In the genomic region with DNA sequence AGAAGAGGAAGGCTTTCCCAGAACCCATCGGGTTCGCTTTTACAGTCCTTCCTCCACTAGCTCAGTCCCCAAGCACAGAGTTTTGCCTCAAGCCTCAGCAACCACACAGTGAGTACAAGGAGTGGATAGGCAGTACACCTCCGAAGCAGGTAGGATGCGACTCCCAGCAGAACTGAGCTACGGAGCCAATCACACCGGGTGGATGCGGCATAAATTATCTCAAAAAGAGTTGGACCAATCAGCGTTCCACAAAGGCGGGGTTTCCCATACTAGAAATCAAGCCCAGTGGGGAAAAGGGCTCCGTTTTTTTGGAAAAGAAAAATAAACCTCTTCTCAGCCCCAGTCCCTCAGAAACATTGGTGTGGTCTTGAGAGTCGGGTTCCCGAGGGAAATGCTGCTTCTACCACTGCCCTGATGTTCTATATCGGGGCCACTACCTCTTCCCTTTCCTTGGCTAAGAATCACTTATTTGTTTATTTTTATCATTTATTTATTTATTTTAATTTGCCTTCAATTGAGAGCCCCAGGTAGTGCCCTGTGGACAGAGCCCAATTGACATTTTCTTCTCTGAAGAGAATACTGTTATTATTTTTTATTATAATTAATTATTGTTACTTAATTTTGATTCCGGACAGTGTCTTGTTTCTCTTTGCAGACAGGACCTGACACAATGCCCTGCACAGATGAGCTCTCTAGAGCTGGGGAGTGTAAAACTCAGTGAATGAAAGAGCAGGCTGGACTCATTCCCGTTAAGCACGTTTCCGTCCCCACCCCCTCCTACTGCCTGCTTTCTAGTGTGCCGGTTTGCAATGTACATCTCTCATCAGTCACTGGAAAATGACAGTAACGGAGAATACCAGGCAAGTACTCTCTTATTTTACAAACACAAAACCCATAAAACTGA, we compare ENCODE assay signal across 7 mouse cellular contexts. TPM values are rescaled to one million over a fixed set of nuclear protein-coding genes. Genes with fewer than 3 reads are reported as not detected.
DNase-seq lines count a peak whose midpoint lies in the region; ATAC-seq and TF ChIP-seq lines count a peak whose summit lies in the region.

A gene (minus strand): TSS at position 426 of the 904 bp plus-strand sequence.

- no peak within 1 kb of the TSS for H3K27ac ChIP-seq in ES-E14 (ENCODE audit: insufficient read depth, low read depth, low read length, poor library complexity, severe bottlenecking)
- no peak within 1 kb of the TSS for H3K27ac ChIP-seq in embryonic facial prominence, embryonic 15.5 days (replicated peaks)
- no peak within 1 kb of the TSS; the same call in 1 of the 2 replicates for H3K27ac ChIP-seq in midbrain, embryonic 11.5 days (ENCODE audit: low read depth, low read length)
- no peak within 1 kb of the TSS for H3K27ac ChIP-seq in testis, adult 2 months (ENCODE audit: control insufficient read depth, insufficient read depth, low read depth, low read length)

- H3K4me1 ChIP-seq in ES-E14 (ENCODE audit: control insufficient read depth in 2 of 2, insufficient read depth in 2 of 2, low read length in 2 of 2, poor library complexity in 1 of 2) = 0 out of 4 replicates have a peak, but pooled peaks cover 0 to 2% of the 10 kb centered on the region in 2 experiments
- peaks cover 3% of the 10 kb centered on the region; the same call in 1 of the 2 replicates for H3K4me1 ChIP-seq in embryonic facial prominence, embryonic 15.5 days
- H3K4me1 ChIP-seq in midbrain, embryonic 11.5 days (ENCODE audit: control insufficient read depth, insufficient read depth, low read length) = peaks cover 3% of the 10 kb centered on the region; the same call in 1 of the 2 replicates
- H3K4me1 ChIP-seq in testis, adult 2 months (ENCODE audit: control insufficient read depth, insufficient read depth, low read length) = peaks cover 9% of the 10 kb centered on the region

- peak within 1 kb of the TSS in 1 of 2 experiments; percentile 38; a peak in 1 of 4 replicates for H3K4me3 ChIP-seq in ES-E14 (ENCODE audit: insufficient read depth in 1 of 2, low read depth in 1 of 2, low read length in 2 of 2, poor library complexity in 1 of 2, severe bottlenecking in 1 of 2)
- peak within 1 kb of the TSS; percentile 22 for H3K4me3 ChIP-seq in embryonic facial prominence, embryonic 15.5 days (replicated peaks)
- H3K4me3 ChIP-seq in midbrain, embryonic 11.5 days (ENCODE audit: low read depth, low read length) = peak within 1 kb of the TSS; percentile 39
- peak within 1 kb of the TSS; percentile 15 for H3K4me3 ChIP-seq in testis, adult 2 months (ENCODE audit: control insufficient read depth, low read depth, low read length)

- in situ Hi-C loops in ES-E14 (cut with MboI; ENCODE audit: low sequenced_read_pairs in 2 of 2, unreplicated experiment in 2 of 2) = no loop called here

- H3K36me3 ChIP-seq in ES-E14 (ENCODE audit: control insufficient read depth, insufficient read depth, low read length, poor library complexity, severe bottlenecking) = no peaks in the 10 kb centered on the region
- H3K36me3 ChIP-seq in embryonic facial prominence, embryonic 15.5 days = no peaks in the 10 kb centered on the region
- H3K36me3 ChIP-seq in midbrain, embryonic 11.5 days (ENCODE audit: control insufficient read depth, insufficient read depth, low read length) = no peaks in the 10 kb centered on the region
- no peaks in the 10 kb centered on the region for H3K36me3 ChIP-seq in testis, adult 2 months (ENCODE audit: control insufficient read depth, insufficient read depth, low read length)

- no peaks in the 10 kb centered on the region for H3K9me3 ChIP-seq in ES-E14 (ENCODE audit: control insufficient read depth, insufficient read depth, low read depth, low read length)
- H3K9me3 ChIP-seq in embryonic facial prominence, embryonic 15.5 days (replicated peaks) = no peaks in the 10 kb centered on the region
- no peaks in the 10 kb centered on the region for H3K9me3 ChIP-seq in midbrain, embryonic 11.5 days (ENCODE audit: control insufficient read depth, low read length)

- no peak for TF ChIP-seq POLR2A in testis, adult 2 months (IDR thresholded peaks at IDR 0.05; ENCODE audit: control insufficient read depth, low read depth, low read length)

- TF ChIP-seq CTCF in testis, adult 2 months (IDR thresholded peaks at IDR 0.05; ENCODE audit: control insufficient read depth, insufficient read depth, insufficient replicate concordance, low read depth, low read length) = no peak

- ATAC-seq in embryonic facial prominence, embryonic 15.5 days (ENCODE audit: insufficient number of reproducible peaks, low FRiP score, low TSS enrichment, low read depth) = no peak; the same call in 1 of the 2 replicates
- ATAC-seq in midbrain, embryonic 11.5 days (ENCODE audit: low FRiP score) = peak; percentile 88

- no peak within 1 kb of the TSS for H3K9ac ChIP-seq in ES-E14 (ENCODE audit: insufficient read depth, low read depth, low read length, poor library complexity, severe bottlenecking)
- H3K9ac ChIP-seq in embryonic facial prominence, embryonic 15.5 days = no peak within 1 kb of the TSS
- peak within 1 kb of the TSS; percentile 10 for H3K9ac ChIP-seq in midbrain, embryonic 11.5 days (ENCODE audit: low read length)

- peak within 1 kb of the TSS; percentile 46 for H3K4me2 ChIP-seq in embryonic facial prominence, embryonic 15.5 days (replicated peaks)
- peak within 1 kb of the TSS; percentile 68 for H3K4me2 ChIP-seq in midbrain, embryonic 11.5 days

- DNase-seq in ES-E14 (ENCODE audit: low read depth, low spot score) = peak; percentile 43
- peak; percentile 33 for DNase-seq in adrenal gland, postnatal 10 days
- DNase-seq in kidney, postnatal 14 days = peak; percentile 3
- DNase-seq in midbrain, embryonic 11.5 days (ENCODE audit: low spot score, missing footprints) = peak; percentile 94
- no peak for DNase-seq in thymus, postnatal 14 days

- no peaks in the 10 kb centered on the region for H3K27me3 ChIP-seq in embryonic facial prominence, embryonic 15.5 days
- no peaks in the 10 kb centered on the region for H3K27me3 ChIP-seq in midbrain, embryonic 11.5 days (ENCODE audit: control insufficient read depth, insufficient read depth, low read length)
- no peaks in the 10 kb centered on the region for H3K27me3 ChIP-seq in testis, adult 2 months (ENCODE audit: control insufficient read depth, insufficient read depth, low read length)

- 2% methylated on average over 19 of the region's 19 CpGs for WGBS in embryonic facial prominence, embryonic 15.5 days
- WGBS in midbrain, embryonic 11.5 days = under 1% methylated on average over 19 of the region's 19 CpGs

TF ChIP-seq in ES-E14, 5 proteins besides CTCF, POLR2A, EP300 and RAD21:
- no peak for TF ChIP-seq CHD2 (IDR thresholded peaks at IDR 0.05; ENCODE audit: low read depth, low read length)
- no peak for TF ChIP-seq ZNF384 (IDR thresholded peaks at IDR 0.05; ENCODE audit: low read depth, low read length)
- no peak for TF ChIP-seq MAFK (IDR thresholded peaks at IDR 0.05; ENCODE audit: insufficient read depth, low read depth, low read length)
- TF ChIP-seq HCFC1 (IDR thresholded peaks at IDR 0.05; ENCODE audit: borderline replicate concordance, insufficient read depth, low read length) = no peak
- TF ChIP-seq ZC3H11A (IDR thresholded peaks at IDR 0.05; ENCODE audit: borderline replicate concordance, low read depth, low read length) = no peak

RNA-seq across cellular contexts. Expression of the gene that starts here (rescaled TPM):
- total RNA-seq in ES-E14 (2012; rRNA removed) = 0.09 and 0.16 TPM in 2 replicates
- not detected for total RNA-seq in adrenal gland, postnatal 10 days (2021)
- 0.05 and 0.17 TPM in 2 replicates for polyA plus RNA-seq in embryonic facial prominence, embryonic 15.5 days (2015; fragmentation: Nextera tagmentation; extraction: Ambion mirVana)
- polyA plus RNA-seq in midbrain, embryonic 11.5 days (2014; fragmentation: Nextera tagmentation; extraction: Ambion mirVana) = 0.84 and 1.0 TPM in 2 replicates
- not detected in 2 replicates for polyA plus RNA-seq in testis, adult 2 months (2012; rRNA removed)

Comparison
In these comparisons a context has a peak if more than half of its experiments do, and no peak if none do; other contexts are left out.
1. Peak in DNase-seq in ES-E14; RNA of the gene not detected or under 1 TPM.
2. Peak in DNase-seq in adrenal gland, postnatal 10 days; RNA of the gene not detected or under 1 TPM.